Comparison of ENCODE assay signal across 12 mouse cellular contexts in the genomic region with DNA sequence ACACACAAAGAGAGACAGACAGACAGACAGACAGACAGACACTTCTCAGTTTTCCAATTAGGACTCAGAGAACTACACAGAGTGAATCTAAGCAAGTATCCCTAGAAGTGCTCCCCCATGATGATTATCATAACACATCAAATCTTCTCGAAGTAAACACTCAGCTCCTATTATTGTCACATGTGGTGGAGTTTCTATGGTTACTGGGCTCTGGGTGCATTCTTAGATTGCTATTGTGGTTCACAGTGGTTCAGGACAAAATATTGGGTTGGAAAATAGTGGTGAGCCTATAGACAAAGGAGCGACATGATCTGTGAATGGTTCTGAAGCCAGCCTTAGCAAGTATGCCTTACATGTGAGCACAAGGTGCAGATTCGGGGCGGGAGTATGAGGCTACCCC.
"Had no signal": no experiment of that assay in that cellular context is flagged by ENCODE, and none has a peak within 500 bp of the region (broad histone marks: within the 10 kb centered on the region; RNA-seq: fewer than 3 reads in every experiment).

No protein-coding gene starts in this region.

- DNase-seq: kidney, postnatal 10 days; kidney, postnatal 4 days; liver; liver, embryonic 13.5 days; liver, postnatal 0 days; lung, postnatal 36 days; right cerebral cortex, postnatal 14 days; thymus, postnatal 36 days had no signal

- ATAC-seq: liver, postnatal 0 days; midbrain, embryonic 15.5 days had no signal

- H3K4me3 ChIP-seq: limb, embryonic 12.5 days; liver, embryonic 13.5 days; lung, embryonic 15.5 days; midbrain, embryonic 15.5 days; stomach, embryonic 15.5 days had no signal

- H3K27ac ChIP-seq: limb, embryonic 12.5 days; liver, embryonic 13.5 days; midbrain, embryonic 15.5 days; stomach, embryonic 15.5 days had no signal
